Mouse (Mus musculus) embryonic facial prominence, embryonic 12.5 days (tissue): ENCODE measurements around the gene Erc2. TPM values are rescaled to one million over a fixed set of nuclear protein-coding genes. Genes with fewer than 3 reads are reported as not detected.

ENCODE experiments used
- ATAC-seq: fragments of 200-750 bp; cut with Nextera tagmentation; 2 replicates; pipeline ENCODE4 v1.8.0; 2017; ENCODE audit not compliant: insufficient number of reproducible peaks, insufficient read depth, low FRiP score, low TSS enrichment
- H3K27ac ChIP-seq: fragments of 300-500 bp; sonication (generic); 2 replicates; pipeline ENCODE4 v1.5.1; 2016; ENCODE audit warnings: mild to moderate bottlenecking
- H3K27me3 ChIP-seq: fragments of 300-500 bp; sonication (generic); 2 replicates; pipeline ENCODE4 v1.6.1; 2016; ENCODE audit warnings: mild to moderate bottlenecking, moderate library complexity
- H3K36me3 ChIP-seq: fragments of 300-500 bp; sonication (generic); 2 replicates; pipeline ENCODE4 v1.6.1; 2016; ENCODE audit warnings: mild to moderate bottlenecking
- H3K4me1 ChIP-seq: fragments of 300-500 bp; sonication (generic); 2 replicates; pipeline ENCODE4 v1.6.1; 2016
- H3K4me2 ChIP-seq: fragments of 300-500 bp; sonication (generic); replicated peaks from 2 replicates; pipeline ENCODE4 v1.6.1; 2016; ENCODE audit warnings: mild to moderate bottlenecking, moderate library complexity
- H3K4me3 ChIP-seq: fragments of 300-500 bp; sonication (generic); 2 replicates; pipeline ENCODE4 v1.5.1; 2016; ENCODE audit warnings: mild to moderate bottlenecking
- H3K9ac ChIP-seq: fragments of 300-500 bp; sonication (generic); 2 replicates; pipeline ENCODE4 v1.6.1; 2016; ENCODE audit warnings: mild to moderate bottlenecking, moderate library complexity
- H3K9me3 ChIP-seq: fragments of 300-500 bp; sonication (generic); 2 replicates; pipeline ENCODE4 v1.6.1; 2016; ENCODE audit warnings: mild to moderate bottlenecking, moderate library complexity
- WGBS: fragments of 180-500 bp; shearing (Covaris S2); methylation state at CpG from one replicate; pipeline ENCODE4 v1.1.7; 2016; 5-methylcytosine and 5-hydroxymethylcytosine counted together
- polyA plus RNA-seq: library from polyadenylated mRNA; unstranded; fragments of >200 nt; fragmentation: Nextera tagmentation; extraction: Ambion mirVana; gene quantifications from 2 replicates; pipeline ENCODE4 v1.2.1, GENCODE M21; 2016

Gene Erc2
- polyA plus RNA-seq, 1 experiment from 2014 or later: 12.0 TPM

DNA sequence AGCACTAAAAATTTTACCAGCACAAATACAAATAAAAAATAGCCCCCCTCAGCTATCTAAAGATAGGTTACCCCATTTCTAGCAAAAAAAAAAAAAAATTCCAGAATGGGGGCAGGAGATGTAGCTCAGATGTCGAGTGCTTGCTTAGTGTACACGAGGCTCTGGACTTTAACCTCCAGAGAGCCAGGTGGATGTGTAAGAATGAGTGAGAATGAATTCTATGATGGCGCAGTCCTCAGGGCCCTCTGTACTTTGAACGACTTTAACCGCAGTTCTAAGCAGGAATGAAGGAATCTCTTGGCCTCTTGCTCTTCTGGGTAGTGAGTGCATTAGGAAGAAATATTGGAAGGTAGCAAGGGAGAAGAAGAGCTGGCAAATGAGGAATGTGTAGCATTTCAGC lies 476.9 kb downstream of the Erc2 start:
- no peak overlapping the region for H3K9ac ChIP-seq
- no peak overlapping the region for H3K4me2 ChIP-seq
- ATAC-seq: no peak
- no peak overlapping the region for H3K27ac ChIP-seq
- no peak overlapping the region for H3K4me3 ChIP-seq
- no peaks in the 10 kb centered on the region for H3K4me1 ChIP-seq
- H3K27me3 ChIP-seq: no peaks in the 10 kb centered on the region
- H3K36me3 ChIP-seq: no peaks in the 10 kb centered on the region
- H3K9me3 ChIP-seq: no peaks in the 10 kb centered on the region
- 83% methylated on average over 5 of the region's 5 CpGs for WGBS

DNA sequence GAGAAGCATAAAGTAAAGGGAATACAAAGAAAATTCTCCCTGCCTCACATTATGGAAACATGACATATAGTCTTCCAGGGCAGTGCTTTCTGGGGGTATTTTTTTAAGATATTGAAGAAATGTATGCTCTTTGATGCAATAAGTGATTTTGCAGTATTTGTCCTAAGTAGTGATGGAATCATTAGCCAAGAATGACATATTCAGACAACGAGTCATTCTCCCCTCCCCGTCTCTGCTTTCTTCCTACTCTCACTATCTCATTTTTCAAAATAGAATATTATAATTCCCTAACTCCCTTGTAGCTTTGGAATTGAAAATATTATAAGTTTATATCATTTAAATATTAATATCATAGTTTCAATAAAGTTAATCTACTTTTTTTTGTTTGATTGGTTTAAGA lies 490.9 kb downstream of the Erc2 start:
- WGBS: 92% methylated on average over 2 of the region's 2 CpGs
- no peak overlapping the region for H3K4me2 ChIP-seq
- H3K4me3 ChIP-seq: no peak overlapping the region
- ATAC-seq: no peak
- no peaks in the 10 kb centered on the region for H3K9me3 ChIP-seq
- no peak overlapping the region for H3K9ac ChIP-seq
- H3K36me3 ChIP-seq: no peaks in the 10 kb centered on the region
- H3K27ac ChIP-seq: no peak overlapping the region
- no peaks in the 10 kb centered on the region for H3K27me3 ChIP-seq
- H3K4me1 ChIP-seq: 0 out of 2 replicates have a peak, but pooled peaks cover 3% of the 10 kb centered on the region

DNA sequence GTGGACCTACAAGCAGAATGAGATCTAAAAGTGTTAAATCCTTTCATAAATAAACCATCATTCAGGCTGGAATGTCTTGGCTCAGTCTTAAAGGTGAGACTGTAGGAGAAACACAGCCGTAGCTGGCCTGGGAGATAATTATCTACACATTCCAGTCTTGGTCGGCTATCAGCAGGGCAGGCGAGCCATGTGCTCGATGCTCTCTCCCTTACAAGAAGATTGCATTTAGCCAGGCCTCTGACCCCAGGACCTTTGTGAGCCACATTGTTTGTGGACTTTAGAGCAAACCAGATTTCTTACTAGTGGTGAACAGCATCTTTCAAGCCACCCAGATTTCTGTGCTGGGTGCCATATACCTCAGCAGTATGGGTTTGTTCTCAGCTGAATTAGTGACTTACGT lies 498.6 kb downstream of the Erc2 start:
- no peak overlapping the region for H3K9ac ChIP-seq
- H3K4me3 ChIP-seq: no peak overlapping the region
- no peak for ATAC-seq
- no peaks in the 10 kb centered on the region for H3K4me1 ChIP-seq
- no peak overlapping the region for H3K27ac ChIP-seq
- H3K4me2 ChIP-seq: no peak overlapping the region
- H3K9me3 ChIP-seq: peaks cover 2% of the 10 kb centered on the region; the same call in 1 of the 2 replicates
- WGBS: 20% methylated on average over 5 of the region's 5 CpGs
- H3K27me3 ChIP-seq: no peaks in the 10 kb centered on the region
- H3K36me3 ChIP-seq: no peaks in the 10 kb centered on the region

DNA sequence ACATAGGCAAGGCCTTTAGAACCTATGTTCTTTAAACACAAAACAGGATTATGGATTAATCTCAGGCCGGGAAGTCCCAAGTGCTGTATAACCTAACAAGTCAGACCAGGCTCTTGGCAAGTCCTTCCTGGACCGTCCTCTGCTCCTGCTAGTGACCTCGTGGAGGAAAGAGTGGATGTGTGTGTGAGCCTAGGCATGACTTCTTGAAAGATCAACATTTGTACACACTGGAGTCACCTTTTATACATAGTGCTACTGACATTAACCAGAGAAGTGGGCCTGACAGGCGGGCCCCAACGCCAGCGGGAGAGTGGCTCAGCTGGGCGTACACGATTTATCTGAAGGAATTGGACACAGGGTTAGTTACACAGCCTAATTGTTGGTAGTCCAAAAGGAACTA lies 504.6 kb downstream of the Erc2 start:
- no peak for ATAC-seq
- H3K27ac ChIP-seq: no peak overlapping the region
- H3K4me2 ChIP-seq: no peak overlapping the region
- 78% methylated on average over 8 of the region's 8 CpGs for WGBS
- no peak overlapping the region for H3K9ac ChIP-seq
- no peaks in the 10 kb centered on the region for H3K27me3 ChIP-seq
- no peak overlapping the region for H3K4me3 ChIP-seq
- H3K9me3 ChIP-seq: no peaks in the 10 kb centered on the region
- H3K36me3 ChIP-seq: no peaks in the 10 kb centered on the region
- H3K4me1 ChIP-seq: no peaks in the 10 kb centered on the region

DNA sequence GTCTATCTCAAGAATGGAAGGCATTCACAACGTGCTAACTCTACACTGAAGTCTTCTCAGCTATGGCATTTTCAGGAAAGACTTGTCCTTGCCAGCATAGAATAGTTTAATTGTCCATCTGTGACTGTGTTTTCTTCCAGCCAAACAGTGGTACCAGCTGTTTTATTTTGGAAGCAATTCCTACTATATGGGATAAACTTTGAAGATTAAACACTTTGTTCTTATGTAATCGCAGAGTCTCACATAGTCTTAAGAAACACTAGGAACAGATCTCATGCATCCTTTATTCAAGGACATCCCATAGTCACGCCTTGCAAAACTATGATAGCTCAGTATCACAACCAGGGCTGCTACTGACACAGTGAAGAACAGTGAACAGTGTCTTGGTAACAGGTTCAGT lies 506.8 kb downstream of the Erc2 start:
- H3K4me2 ChIP-seq: no peak overlapping the region
- H3K27ac ChIP-seq: no peak overlapping the region
- ATAC-seq: no peak
- no peaks in the 10 kb centered on the region for H3K27me3 ChIP-seq
- H3K4me1 ChIP-seq: no peaks in the 10 kb centered on the region
- no peaks in the 10 kb centered on the region for H3K36me3 ChIP-seq
- WGBS: 84% methylated on average over 3 of the region's 3 CpGs
- H3K9ac ChIP-seq: no peak overlapping the region
- H3K4me3 ChIP-seq: no peak overlapping the region
- H3K9me3 ChIP-seq: no peaks in the 10 kb centered on the region

DNA sequence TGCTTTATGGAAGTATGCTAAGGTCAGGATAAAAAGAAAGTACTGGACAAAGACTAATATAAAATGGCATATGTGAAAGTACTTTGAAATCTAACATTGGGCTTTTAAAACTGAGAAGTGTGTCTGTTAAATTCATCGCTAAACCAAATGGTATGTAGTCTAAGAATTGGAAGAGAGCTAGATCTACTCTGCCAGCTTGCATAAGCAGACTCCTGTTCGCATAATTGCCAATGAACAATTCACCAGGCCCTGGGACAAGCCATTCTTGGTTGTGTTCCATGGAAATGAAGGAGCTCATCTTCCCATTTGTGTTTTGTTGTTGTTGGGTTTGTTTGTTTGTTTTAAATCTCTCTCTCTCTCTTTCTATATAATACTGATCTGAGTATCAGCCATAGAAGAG lies 521.8 kb downstream of the Erc2 start:
- WGBS: 90% methylated on average over 2 of the region's 2 CpGs
- Histone ChIP-seq H3K4me1 (no peaks in the 10 kb centered on the region), H3K36me3 (no peaks in the 10 kb centered on the region), H3K9me3 (no peaks in the 10 kb centered on the region), H3K9ac (no peak overlapping the region), H3K27ac (no peak overlapping the region), H3K4me3 (no peak overlapping the region), H3K4me2 (no peak overlapping the region), H3K27me3 (no peaks in the 10 kb centered on the region)
- ATAC-seq: no peak

DNA sequence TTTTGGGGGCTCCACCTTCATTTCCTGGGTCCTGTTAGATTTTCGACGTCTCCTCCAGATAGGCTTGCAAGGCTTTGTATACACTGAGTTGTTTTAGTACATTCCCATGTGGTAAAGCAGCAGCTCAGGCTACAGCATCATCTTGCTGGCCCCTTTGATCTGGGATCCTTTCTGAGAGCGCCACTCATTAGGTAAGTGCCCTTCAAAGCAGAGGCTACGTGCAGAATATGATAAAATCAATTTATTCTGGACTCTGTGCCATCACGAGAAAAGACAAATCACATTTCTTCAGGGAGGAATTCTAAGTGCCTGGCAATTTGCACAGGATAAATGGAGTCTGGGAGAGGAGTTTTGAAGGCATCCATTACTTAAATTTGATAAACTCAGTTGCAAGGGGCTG lies 525.0 kb downstream of the Erc2 start:
- no peak overlapping the region for H3K4me3 ChIP-seq
- WGBS: 47% methylated on average over 5 of the region's 5 CpGs
- H3K4me1 ChIP-seq: no peaks in the 10 kb centered on the region
- H3K36me3 ChIP-seq: no peaks in the 10 kb centered on the region
- no peak overlapping the region for H3K27ac ChIP-seq
- no peak overlapping the region for H3K4me2 ChIP-seq
- H3K9me3 ChIP-seq: no peaks in the 10 kb centered on the region
- no peak for ATAC-seq
- H3K27me3 ChIP-seq: no peaks in the 10 kb centered on the region
- H3K9ac ChIP-seq: no peak overlapping the region

DNA sequence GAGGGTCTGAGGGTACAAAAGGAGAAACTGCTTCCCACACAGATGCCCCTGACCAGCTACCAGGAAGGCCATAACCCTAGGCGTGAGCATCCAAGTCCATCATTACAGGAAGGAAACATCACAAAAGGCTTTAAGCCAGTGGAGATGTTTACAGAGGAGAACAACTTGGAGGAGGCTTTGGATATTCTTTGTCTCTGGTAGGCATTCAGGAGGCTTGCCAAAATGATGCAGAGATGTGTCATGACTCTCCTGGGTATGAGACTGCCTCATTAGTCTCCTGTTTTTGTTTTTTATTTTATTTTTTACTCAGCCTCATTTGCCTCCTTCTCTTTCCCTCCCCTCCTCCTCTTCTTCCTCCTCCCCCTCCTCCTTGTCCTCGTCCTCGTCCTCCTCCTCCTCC lies 528.7 kb downstream of the Erc2 start:
- H3K4me3 ChIP-seq: no peak overlapping the region
- no peak for ATAC-seq
- no peak overlapping the region for H3K9ac ChIP-seq
- no peak overlapping the region for H3K27ac ChIP-seq
- no peak overlapping the region for H3K4me2 ChIP-seq
- H3K36me3 ChIP-seq: no peaks in the 10 kb centered on the region
- no peaks in the 10 kb centered on the region for H3K4me1 ChIP-seq
- 86% methylated on average over 3 of the region's 3 CpGs for WGBS
- no peaks in the 10 kb centered on the region for H3K27me3 ChIP-seq
- no peaks in the 10 kb centered on the region for H3K9me3 ChIP-seq

DNA sequence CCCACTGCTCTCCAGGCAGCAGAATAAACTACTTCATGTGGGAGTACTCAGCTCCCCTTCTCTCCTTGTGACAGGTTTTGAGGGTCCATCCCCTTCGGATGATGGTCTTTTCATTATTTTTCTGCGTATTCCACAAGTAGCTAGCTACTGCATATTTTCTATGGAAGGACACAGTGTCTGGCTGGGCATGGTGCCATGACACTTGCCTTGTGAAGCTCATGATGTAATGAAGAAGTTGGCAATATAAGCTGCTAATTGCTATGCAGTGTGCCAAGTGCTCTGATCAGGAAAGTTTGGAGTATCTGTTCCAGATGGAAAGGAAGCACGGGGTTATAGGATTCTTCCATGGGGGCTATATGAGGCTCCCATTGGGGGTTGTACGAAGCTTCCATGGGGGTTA lies 533.5 kb downstream of the Erc2 start:
- H3K27ac ChIP-seq: no peak overlapping the region
- no peaks in the 10 kb centered on the region for H3K9me3 ChIP-seq
- no peaks in the 10 kb centered on the region for H3K36me3 ChIP-seq
- ATAC-seq: no peak
- H3K4me1 ChIP-seq: no peaks in the 10 kb centered on the region
- no peak overlapping the region for H3K4me3 ChIP-seq
- H3K4me2 ChIP-seq: no peak overlapping the region
- H3K27me3 ChIP-seq: no peaks in the 10 kb centered on the region
- no peak overlapping the region for H3K9ac ChIP-seq
- WGBS: 88% methylated on average over 4 of the region's 4 CpGs

DNA sequence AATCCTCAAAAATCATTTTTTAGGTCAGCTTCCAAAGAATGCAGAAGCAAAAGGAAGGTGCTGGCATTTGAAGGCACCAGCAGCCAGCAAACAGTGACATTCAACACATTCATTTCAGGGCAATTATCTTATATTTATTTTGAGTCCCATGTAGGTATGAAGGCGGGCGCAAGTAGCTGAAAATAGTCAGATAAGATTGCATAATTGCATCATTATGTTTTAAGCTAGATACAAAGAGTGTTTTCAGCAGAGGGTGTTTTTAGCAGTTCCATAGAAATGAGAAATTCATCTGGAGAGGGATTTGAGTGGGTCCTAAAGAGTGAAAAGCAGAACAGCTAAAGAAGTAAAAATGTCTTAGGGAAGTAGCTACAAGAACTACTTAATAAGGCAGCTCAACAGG lies 538.6 kb downstream of the Erc2 start:
- Histone ChIP-seq H3K9ac (no peak overlapping the region), H3K4me2 (no peak overlapping the region), H3K36me3 (no peaks in the 10 kb centered on the region), H3K27me3 (no peaks in the 10 kb centered on the region), H3K4me3 (no peak overlapping the region), H3K27ac (no peak overlapping the region), H3K9me3 (no peaks in the 10 kb centered on the region), H3K4me1 (peaks cover 20% of the 10 kb centered on the region)
- ATAC-seq: no peak
- 63% methylated on average over 2 of the region's 2 CpGs for WGBS

DNA sequence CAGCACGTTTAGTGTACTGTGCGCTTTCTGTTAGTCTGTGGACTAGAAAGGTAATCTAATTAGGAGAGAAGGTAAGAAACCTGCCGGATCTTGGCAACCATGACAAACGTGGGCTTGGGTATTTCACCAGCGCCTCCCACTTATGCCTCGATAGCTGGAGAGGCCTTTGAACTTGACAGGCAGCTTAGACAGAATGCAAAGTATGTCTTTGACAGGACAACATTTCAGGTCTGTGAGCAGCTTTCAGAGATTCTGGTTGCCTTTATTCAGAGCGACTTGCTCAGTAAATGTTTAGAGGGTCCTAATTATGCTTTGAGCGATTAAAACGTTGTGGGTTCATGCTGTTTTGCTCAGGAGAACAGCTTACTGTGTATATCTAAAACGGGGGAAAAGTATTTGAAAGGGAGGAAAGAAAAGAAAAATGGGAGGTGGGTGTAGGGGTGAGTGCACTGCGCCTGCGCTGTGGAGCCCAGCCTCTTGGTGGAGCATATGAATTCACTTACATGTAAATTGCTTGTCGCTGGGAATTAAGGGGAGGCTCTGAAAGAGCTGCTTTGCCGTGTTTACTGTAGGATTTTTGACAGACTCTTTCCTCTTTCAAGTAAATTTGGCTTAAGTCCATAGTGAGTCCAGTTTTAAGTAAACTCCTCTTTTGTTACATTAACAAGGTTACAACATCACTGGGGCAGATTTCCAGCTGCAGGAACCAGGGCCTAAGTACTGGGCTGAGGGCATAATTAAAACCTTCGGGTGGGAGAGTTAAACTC lies 542.6 kb downstream of the Erc2 start:
- Histone ChIP-seq H3K9ac (no peak overlapping the region; the same call in 1 of the 2 replicates), H3K27ac (peak overlapping the region; percentile 90)
- WGBS: 15% methylated on average over 15 of the region's 15 CpGs

DNA sequence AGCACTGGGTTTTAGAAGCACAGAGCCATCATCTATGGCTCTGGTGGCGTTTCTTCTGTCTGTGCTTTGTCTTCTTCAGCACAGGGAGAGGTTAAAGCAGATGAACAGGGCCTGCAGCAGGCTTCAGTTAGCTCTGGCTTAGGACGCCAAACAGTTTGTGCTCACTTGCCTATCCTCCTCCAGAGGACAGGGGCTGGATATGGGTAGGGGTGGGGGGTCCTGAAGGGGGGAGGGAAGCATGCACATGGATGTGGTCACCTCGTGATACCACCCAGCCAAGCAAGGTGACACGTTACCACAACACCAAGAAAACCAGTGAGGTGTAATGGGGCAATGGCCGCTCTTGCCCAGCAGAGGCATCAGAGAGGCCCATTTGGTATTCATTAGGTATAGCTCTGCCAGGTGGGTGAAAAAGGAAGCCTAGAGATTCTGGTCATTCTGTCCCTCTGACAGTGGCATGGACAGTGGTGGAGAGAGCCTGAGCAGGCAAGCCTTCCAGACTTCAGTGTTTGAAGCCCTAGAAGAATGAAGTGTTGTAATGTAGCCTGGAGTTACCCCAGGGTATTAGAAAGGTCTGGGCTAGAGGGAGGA lies 543.5 kb downstream of the Erc2 start:
- Histone ChIP-seq H3K27me3 (no peaks in the 10 kb centered on the region), H3K36me3 (no peaks in the 10 kb centered on the region), H3K9me3 (no peaks in the 10 kb centered on the region), H3K4me3 (no peak overlapping the region), H3K27ac (peak overlapping the region; percentile 90), H3K9ac (no peak overlapping the region), H3K4me2 (0 out of 2 replicates have a peak overlapping the region, but pooled peaks have one; percentile 7), H3K4me1 (peaks cover 24% of the 10 kb centered on the region)
- no peak for ATAC-seq
- 19% methylated on average over 5 of the region's 5 CpGs for WGBS

More for the DNA sequence above, 542.6 kb downstream of the Erc2 start:
- ATAC-seq: peak; percentile 52; the same call in 1 of the 2 replicates
- Histone ChIP-seq H3K36me3 (no peaks in the 10 kb centered on the region), H3K9me3 (no peaks in the 10 kb centered on the region), H3K27me3 (no peaks in the 10 kb centered on the region), H3K4me1 (peaks cover 24% of the 10 kb centered on the region), H3K4me2 (peak overlapping the region; percentile 33), H3K4me3 (no peak overlapping the region; the same call in 1 of the 2 replicates)
